Mouse (Mus musculus) kidney, adult 8-10 months (tissue): ENCODE measurements around the gene Mafk.
"Not testable (repeated sequence)": the region's sequence is repeated elsewhere in the genome, so short reads cannot be mapped to it uniquely, and the experiment has no call there.

Source experiments
- DNase-seq, 2 experiments: peaks; one replicate each; pipeline ENCODE4 v3.0.0; 2022

The Mafk gene

DNA sequence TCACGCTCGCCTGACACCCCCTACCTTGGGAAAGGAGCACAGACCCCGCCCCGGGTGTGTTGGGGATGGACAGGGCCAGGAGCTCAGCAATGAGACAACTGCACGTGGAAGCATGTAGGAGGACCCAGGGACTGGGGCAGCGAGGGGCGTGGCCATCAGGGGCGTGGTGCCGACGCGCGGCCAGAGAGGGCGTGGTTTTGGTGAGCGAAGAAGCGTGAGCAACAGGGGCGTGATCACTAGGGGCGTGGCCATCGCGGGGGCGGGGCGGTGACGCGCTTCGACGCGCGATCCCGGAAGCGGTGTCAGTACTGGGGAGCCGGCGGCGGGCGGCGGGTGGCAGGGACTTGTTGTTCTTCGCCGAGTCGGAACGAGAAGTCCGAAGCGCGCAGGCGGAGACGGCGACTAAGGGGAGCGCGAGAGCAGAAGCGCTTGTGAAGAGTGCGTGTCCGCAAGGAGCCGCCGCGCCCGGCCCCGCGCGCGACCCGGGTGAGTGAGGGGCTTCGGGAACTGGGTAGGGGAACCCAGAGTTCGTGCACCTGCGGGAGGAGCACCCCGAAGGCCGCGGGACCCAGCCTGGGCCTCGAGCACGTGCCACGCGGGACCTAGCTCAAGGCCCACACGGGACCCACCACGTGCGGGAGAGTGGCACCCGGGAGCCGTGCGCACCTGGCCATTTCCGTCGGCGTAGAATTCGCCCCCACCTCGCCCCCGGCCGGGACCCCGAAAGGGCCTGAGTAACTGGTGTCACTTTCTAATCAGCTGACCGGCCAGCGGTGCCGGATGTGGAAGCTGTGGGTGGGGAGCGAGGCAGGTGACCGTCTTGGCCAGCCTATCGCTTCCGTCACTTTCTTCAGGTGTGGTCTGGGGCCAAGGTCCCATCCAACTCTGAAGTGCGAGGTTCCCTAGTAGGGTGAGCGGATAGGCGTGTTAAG lies at the start of gene Mafk:
Gene Mafk, plus strand, starts transcription at position 287 of the 932 bp plus-strand sequence.
- peak; percentile 98 for DNase-seq

DNA sequence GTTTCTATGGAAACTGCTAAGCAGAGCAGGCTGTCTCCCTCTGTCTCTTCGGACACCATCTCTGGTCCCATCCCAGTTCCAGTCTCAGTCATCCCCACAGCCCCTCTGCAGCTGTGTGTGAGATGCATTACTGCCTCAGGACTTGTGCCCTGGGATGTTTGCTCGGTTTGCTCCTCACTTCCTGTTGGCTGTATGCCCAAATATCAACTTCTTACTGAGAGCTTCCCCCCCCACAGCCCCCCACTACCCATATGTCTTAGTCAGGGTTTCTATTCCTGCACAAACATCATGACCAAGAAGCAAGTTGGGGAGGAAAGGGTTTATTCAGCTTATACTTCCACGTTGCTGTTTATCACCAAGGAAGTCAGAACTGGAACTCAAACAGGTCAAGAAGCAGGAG lies 48.7 kb upstream of the Mafk start:
- not testable (repeated sequence) for DNase-seq

DNA sequence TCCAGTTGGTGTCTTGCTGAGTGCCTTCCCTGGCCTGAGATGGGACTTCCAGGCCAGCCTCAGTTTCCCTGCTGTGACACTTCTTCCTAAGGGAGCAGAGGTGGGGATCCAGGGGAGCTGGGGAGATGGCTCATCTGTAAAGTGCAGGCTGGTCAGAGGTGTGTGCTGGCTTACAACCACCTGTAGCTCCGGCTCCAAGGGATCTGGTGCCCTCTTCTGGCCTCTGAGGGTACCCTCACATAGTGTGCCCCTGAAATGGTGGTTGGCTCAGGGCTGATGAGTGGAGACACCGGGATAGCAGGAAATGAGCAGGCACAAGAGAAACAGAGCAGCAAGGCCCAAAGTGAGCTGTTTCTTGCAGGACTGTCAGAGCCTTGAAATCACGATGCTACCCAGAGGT lies 45.5 kb upstream of the Mafk start:
- peak; percentile 61 to 84 for DNase-seq

DNA sequence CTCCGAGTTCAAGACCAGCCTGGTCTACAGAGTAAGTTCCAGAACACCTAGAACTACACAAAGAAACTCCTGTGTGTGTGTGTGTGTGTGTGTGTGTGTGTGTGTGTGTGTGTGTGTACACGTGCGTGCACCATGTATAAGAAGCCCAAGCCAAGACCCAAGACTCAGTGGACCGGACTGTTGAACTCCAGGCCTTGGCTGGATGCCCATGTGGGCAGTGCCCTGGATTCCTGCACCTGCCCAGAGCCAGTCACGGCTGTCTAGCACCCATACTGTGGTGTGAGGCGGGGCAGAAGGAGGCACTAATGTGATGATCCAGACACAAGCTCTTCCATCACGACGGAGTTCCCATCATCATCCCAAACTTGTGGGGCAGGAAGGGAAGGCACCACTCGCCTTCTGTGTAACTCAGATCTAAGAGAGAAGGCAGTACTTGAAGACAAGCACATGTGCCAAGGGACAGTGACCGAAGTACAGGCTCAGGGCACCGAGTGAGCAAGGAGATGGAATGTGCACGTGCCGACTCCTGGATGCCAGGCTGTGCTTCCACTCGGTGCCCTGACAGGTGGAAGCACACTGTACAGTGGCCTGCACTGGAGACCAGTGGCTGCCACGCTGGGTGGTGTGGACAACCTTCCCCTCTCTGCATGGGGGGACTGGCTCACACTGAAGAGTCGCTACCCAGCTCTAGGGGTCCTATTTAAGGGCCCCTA lies 41.7 kb upstream of the Mafk start:
- DNase-seq: peak; percentile 89 to 91

DNA sequence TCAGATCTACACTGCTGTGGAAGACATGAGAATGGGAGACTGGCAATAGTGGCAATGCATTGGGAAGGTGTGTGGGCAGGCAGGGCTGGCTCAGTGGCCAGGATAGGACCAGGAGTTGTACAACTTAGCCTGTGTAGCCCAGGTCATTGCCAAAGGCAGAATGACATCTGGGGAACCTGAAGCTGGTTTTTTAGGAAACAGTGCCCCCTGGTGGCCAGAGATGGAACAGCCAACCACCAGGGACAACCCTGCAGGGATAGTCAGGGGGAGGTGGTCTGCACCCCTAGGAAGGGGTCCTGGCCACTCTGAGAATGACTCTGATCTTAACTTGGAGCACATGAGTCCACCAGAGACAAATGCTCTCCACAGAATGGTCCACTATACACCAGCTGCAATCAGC lies 40.8 kb upstream of the Mafk start:
- DNase-seq: peak in 1 of 2 experiments; percentile 61

DNA sequence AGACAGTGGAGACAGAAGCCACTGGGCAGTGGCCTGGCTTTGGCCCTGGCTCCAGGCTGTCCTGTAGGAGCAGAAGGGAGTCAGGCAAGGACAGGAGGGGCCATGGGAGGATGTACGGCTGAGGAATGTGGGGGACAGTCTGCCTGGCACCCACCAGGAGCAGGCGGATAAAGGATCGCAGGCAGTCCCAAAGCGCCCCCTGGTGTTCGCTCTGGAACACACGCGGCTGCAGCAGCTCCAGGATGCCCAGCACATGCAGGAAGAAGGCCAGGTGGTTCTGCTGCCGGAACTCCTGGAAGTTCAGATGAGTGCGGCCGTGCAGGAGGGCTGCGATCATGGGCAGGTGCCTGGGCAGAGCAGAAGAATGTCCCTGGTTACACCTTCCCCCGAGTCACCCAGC lies 36.6 kb upstream of the Mafk start:
- DNase-seq: peak in 1 of 2 experiments; percentile 44

DNA sequence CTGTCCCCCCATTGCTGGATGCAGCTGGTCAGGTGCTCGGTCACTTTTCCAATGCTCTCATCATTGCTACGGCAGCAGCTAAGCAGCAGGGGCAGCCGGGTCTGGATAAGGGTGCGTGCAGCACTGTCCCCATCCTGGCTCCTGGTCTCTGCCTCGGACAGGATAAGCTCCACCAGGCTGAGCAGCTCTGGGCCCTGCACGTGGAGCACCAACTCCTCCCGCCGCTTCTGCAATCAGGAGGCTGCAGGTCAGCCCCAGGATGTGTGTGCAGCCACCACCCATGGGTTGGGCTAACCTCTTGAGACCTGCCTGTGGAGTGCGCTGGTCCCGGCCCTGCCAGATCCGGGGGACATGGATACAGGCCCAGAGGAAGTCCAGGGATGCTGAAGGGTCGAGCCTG lies 35.2 kb upstream of the Mafk start:
- DNase-seq: no peak

DNA sequence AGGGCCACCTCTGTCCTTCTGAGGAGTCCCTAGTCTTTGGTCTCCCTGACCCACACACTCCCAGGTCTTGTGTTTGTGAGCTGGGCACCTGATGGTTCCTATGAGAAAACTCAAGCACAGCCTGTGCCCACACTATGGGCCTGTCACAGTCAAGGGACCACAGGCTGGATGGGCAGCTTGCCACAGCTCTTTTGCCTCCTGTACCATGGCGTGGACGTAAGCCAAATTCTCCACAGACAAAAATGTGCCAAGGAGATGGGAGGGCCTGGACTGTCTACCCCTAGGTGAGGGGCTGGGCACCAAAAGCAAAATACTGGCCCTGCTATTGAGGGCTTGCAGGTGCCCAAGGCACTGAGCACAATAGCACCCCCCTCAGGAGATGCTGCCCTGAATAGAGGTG lies 34.7 kb upstream of the Mafk start:
- DNase-seq: no peak

DNA sequence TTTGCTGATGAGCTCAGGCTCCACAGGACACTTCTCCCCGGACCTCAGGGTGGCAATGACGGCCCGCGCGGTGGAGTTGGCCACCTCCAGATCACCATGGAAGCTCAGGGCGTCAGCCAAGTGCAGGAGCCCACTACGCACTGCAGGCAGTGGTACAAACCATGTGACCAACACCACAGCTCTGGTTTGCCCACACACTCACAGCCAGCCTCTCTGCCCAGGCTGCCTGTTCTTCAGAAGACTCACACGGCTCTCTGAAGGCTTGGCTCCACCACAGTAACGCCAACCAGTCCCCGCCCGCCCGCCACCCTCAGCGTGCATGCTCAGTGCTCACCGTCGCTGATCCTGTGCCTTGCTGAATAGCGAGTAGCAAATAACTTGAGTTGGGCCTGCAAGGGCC lies 33.2 kb upstream of the Mafk start:
- DNase-seq: no peak

DNA sequence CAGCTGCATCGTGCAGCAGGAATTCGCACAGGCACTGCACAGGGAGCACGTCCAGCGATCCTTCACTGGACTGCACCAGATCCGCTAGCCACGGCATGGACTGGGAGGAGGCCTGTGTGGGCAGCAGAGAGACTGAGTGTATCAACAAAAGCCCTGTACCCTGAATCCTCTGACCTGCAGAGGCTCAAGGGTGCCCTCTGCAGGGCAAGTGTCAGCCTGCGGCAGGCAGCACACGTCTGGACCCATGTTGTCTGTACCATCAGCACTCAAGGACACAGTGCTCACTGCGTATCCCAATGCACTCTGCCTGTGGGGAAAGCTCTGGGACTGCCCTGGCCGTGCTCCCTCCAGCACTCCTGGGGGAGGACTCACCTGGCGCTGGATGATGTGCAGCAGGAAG lies 27.0 kb upstream of the Mafk start:
- DNase-seq: peak in 1 of 2 experiments; percentile 30

DNA sequence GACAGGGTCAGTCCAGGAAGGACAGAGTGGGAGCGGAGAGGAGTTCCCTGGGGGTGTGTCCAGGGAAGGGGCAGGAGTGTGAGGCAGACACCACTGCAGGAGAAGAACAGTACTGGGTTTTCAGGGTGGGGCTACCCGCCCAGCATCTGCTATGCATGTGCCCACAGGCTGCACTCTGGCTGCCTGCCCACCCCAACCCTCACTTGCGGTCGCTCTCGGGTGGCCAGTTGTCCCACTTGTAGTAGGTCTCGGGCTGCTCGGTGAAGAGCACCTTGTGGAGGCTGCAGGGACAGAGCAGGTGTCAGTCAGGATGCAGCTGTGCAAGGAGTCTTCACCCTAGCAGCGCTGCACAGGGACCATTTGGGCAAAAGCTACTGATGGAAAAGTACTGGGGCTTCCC lies 23.1 kb upstream of the Mafk start:
- no peak for DNase-seq

DNA sequence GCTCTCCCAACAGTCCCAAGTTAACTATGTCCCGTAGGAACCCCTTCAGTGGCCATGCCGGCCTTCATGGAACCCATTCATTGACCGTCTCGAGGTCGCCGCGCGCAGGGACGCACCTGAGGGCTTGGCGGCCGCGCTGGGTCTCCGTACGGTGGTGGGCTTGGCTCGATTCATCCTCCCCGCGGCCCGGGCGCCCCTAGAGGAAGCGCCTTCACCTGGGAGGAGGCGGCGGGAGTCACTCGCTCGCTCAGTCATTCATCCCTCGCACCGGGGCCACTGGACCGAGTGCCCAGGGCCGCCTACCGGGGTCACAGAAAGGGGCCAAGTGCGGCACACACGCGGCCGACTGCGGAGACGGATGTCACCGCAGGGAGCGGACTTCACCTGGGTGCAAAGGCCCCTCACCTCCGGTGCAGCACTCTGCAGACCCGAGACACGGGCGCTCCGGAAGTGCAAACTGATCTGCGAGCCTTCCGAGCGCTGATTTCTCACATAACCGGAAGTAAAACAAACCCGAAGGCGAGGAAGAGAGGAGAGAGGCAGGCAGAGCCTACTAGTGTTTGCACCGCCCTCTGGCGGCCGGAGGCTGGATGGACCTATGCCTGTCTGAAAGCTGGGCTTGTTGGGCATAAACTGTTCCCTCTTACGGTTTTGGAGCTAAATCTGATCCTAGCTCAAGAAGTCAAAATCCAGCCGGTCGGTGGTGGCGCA lies 15.9 kb upstream of the Mafk start, which contains the start of gene Ints1:
Gene Ints1, minus strand, starts transcription at position 459 of the 711 bp plus-strand sequence.
- peak; percentile 95 to 97 for DNase-seq

DNA sequence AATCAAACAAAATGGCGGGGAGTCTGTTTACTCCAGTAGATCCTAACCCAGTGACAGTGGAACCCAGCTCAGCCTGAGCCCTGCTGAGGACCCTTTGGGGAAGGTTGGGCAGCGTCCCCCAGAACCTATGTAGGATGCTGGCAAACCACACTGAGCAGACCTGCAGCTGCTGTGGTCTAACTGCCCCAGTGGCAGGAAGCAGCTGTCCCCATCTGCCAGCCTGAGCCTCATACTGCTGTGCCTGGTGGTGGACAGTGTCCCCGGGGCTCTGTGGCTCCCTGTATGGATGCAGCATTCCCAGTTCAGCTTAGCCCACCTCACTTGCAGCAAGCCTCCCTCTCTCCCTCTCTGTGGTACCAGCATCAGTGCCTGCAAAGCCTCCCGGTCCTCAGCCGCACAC lies 14.3 kb upstream of the Mafk start:
- DNase-seq: no peak

DNA sequence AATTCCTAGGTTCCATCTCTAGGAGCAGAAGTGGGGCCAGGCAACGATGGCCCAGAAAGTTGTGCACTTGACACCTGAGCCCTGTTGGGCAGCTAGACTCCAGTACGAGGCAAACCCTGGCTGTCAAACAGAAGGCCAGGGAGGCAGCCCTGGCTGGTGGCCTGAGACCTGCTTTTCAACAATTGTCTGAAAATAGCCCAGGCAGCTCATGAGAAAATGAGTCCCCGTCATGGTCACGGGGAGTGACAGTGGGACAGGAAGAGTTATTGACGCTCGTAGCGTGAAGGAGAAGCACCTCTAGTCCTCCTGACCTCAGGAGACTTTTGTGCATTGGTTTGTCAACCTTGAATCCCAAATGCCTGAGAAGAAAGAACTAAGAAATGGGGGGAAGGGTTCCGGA lies 9.9 kb upstream of the Mafk start:
- DNase-seq: no peak

DNA sequence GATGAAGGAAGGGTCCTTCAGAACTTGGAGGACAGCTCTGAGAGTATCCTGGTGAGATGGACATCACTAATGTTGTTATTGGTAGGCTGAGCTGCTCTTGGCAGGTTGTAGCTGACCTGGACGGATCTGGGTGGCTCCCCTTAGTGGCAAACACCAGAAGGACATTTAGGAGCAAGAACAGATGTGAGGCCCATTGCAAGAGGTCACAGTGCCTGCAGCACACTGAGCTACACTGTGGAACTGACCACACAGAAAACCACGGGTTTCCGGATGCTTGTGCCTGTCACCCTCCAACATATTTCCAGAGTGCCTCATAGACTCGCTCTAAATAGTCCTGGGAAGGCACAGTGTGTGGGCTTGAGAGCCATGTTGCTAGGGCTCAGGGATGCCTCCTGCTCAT lies 1.8 kb upstream of the Mafk start:
- DNase-seq: no peak

DNA sequence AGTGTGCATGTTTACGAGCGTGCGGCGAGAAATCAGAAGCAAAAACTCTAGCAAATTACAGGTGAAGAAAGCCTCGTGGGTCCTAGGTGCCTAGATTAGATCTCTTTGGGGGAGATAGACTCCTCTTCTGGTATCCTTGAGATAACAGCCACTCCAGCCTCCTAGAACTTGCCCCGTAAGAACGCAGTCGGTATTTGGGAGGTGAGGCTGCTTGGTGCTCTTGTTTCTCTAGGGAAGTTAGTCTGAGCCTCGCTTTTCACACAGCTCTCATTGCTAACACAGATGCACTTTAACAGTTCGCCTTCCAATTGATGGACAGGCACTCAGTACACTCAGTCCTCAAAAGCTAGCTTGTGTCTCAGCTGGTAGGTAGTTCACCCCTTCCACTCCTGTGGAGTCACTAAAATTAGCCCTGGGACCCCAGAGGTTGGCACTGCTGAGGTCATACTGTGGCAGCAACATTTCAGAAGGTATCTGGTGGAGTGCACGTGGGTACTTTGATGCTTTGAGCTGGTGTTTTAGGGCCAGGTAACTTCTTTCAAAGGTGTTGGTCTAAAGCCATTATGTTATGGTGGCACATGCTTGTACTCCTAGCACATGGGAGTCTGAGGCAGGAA lies 954 bp downstream of the Mafk start:
- no peak for DNase-seq

DNA sequence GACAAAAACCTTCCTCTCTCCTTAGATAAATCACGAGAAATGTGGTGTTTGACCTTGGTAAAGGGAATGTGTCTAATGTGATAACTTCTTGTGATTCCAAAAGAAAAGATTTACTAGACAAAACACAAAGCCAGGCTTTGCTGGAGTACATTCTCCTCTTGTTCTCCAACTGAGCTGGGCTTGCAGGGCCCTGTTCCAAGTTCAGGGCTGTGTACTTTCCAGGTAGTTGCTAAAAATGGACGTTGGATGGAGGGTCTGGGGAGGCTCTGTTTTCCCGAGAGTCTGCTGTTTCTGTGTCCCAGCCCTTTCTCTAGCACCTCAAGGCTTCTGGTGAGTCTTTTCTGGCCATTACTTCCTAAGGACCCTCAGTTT lies 1.6 kb downstream of the Mafk start:
- DNase-seq: no peak

DNA sequence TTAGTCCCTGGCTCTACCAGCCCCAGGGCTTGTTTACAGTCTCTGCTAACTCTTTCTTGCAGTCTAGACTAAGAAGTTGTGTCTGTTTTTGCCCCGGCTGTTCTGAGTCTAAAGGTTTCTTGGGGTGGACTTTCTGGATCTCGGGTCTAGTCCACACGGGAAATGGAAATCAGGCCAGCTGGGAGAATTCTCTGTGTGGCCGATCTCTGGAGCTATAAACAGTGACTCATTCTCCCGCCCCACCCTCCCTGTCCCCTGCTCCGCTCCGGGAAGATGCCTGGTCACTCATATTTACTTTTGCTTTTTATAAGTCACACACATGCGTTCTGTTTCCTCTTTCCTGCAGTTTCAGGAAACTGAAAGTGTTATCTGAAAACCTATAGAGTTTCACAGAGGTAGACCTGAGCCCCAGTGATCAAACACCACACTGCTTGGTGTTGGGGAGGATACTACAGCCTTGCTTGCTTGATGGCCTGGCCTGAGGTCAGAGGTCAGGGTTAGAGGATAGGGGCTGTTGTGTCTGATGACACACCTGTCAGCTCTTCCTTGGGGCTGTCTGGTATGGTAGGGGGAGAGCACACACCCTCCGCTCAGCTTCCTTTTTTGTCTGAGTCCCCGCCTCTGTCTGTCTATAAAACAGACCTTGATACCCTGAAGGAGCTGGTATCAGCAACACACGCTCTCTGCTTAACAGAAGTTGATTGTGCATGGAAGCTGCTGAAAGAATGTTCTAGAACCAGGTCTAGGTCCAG lies 2.2 kb downstream of the Mafk start:
- DNase-seq: peak; percentile 75 to 80

DNA sequence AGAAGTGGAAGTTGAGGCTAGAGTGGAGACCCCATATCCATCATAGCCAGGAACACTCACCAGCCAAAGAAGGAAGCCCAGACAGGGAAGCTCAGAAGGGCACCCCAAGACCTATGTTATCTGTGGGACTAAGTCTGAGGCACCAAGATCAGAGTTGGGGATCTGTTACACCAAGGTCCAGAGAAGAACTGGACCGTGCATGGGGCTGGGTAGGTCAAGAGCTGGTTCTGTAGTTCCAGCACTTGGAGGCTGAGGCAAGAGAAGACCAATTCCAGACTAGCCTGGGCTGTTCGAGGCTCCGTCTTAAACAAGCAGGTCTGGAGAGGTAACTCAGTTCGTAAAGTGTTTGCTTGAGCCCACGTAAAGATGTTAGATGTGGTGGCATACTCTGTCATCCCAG lies 2.8 kb downstream of the Mafk start:
- DNase-seq: no peak

DNA sequence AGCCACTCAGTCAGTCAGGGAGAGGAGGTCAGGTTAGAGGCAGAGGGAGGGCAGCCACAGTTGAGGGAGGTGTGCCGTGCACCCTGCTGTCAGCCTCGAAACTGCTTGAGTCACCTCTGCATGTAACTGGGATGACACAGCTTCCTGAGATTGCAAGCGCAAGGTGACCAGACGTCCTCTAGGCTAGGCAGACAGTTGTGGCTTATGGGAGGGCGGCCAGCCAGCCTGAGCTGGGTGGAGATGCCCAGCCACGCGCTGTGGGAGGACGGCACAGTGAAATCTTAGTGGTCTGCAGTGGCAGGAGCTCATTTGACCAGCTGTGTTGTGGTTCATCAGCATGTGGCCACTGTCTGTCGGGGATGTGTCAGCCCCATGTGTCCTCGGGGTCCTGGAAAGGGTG lies 3.6 kb downstream of the Mafk start:
- no peak for DNase-seq

DNA sequence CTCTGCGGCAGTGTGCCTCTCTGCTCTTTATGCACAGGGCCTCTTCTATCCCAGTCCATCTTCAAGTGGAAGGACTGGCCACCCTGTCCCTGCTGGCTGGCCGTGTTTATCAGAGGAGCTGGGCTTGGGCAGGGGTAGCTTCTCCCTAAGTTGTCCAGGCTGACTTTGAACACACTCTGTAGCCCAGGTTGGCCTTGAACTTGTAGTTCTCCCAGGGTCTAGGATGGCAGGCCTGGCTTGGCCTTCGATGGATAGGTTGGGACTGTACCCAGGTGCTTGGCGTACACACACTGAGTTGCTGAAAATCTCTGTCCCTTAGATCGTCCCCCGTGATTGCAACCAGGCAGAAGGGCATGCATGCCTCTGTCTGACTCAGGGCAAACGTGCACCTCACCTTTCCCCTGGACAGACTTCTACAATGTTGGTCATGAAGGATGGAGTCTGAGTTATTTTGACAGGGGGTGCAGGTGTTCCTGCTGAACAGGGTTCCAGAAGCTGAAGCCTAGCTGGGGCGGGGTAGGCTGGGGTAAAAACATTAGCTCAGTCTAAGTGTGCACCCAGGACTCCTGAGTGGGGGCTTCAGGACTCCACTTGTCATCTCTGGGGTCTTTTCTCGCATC lies 4.8 kb downstream of the Mafk start:
- no peak for DNase-seq

DNA sequence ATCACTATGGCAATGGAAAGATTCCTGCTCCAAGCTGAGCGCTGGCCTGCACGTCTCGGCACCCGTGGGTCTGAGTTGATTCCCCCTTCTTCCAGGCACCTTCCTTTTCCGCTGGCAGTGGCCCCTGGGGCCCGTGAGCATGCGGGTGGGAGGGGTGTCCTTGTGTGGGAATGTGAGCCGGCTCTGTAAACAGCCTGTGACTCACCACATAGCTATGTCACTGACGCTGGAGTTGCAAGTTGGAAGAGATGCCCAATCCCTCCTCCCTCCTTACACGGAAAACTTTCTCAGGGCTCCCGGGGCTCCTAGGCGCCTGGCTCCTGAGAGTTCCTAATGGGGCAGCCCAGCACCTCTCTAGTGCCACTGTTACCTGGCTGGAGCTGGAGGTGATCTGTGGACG lies 5.6 kb downstream of the Mafk start:
- DNase-seq: peak; percentile 88 to 94
